Mouse (Mus musculus) thymus, adult 2 months (tissue): ENCODE data around the gene Parvb. TPM values are rescaled to one million over a fixed set of nuclear protein-coding genes. Genes with fewer than 3 reads are reported as not detected.

Experiments
- DNase-seq: peaks from one replicate; pipeline ENCODE4 v3.0.0; 2021
- H3K27ac ChIP-seq: fragments of 200-500 bp; 2 replicates; pipeline ENCODE4 v1.5.1; 2012; ENCODE audit warnings: low read length, control low read depth; ENCODE audit not compliant: control insufficient read depth, insufficient read depth
- H3K27me3 ChIP-seq: fragments of 200-500 bp; 2 replicates; pipeline ENCODE4 v1.6.1; 2012; ENCODE audit warnings: mild to moderate bottlenecking, low read length, moderate library complexity, mixed read lengths; ENCODE audit not compliant: control insufficient read depth, insufficient read depth
- H3K36me3 ChIP-seq: fragments of 200-500 bp; 2 replicates; pipeline ENCODE4 v1.6.1; 2012; ENCODE audit warnings: mild to moderate bottlenecking, low read length, moderate library complexity; ENCODE audit not compliant: control insufficient read depth, insufficient read depth
- H3K4me1 ChIP-seq: fragments of 200-500 bp; replicated peaks from 2 replicates; pipeline ENCODE4 v1.6.1; 2012; ENCODE audit warnings: low read length; ENCODE audit not compliant: control insufficient read depth, insufficient read depth
- H3K4me3 ChIP-seq: fragments of 200-500 bp; 2 replicates; pipeline ENCODE4 v1.5.1; 2012; ENCODE audit warnings: mild to moderate bottlenecking, low read length, control low read depth, moderate library complexity; ENCODE audit not compliant: control insufficient read depth, insufficient read depth
- CTCF ChIP-seq: fragments of 200-500 bp; IDR thresholded peaks from 2 replicates; pipeline ENCODE4 v1.5.1; 2012; ENCODE audit warnings: mild to moderate bottlenecking, control low read depth, low read length, moderate library complexity, borderline replicate concordance; ENCODE audit not compliant: control insufficient read depth, poor library complexity, insufficient read depth; ENCODE audit errors: extremely low read depth
- POLR2A ChIP-seq: fragments of 200-500 bp; IDR thresholded peaks from 2 replicates; pipeline ENCODE4 v1.6.1; 2012; ENCODE audit warnings: mild to moderate bottlenecking, low read length, control low read depth, moderate library complexity; ENCODE audit not compliant: control insufficient read depth, poor library complexity, insufficient read depth; ENCODE audit errors: extremely low read depth
- WGBS: fragments of 180-500 bp; shearing (Covaris S2); methylation state at CpG from one replicate; pipeline ENCODE4 v1.1.7; 2018; 5-methylcytosine and 5-hydroxymethylcytosine counted together
- polyA plus RNA-seq: library from polyadenylated mRNA; depleted of rRNA; stranded (reverse); fragments of >200 nt; gene quantifications from 2 replicates; pipeline ENCODE4 v1.2.3, GENCODE M21; 2012

Parvb gene
- polyA plus RNA-seq, 1 experiment: 6.8 TPM

GRCm38 (mm10) chr15:84328870-84329269 lies 97.0 kb downstream of the Parvb start:
- peak; percentile 23 for DNase-seq
- 61% methylated on average over 10 of the region's 10 CpGs for WGBS
- Histone ChIP-seq H3K4me1 (peaks cover 33% of the 10 kb centered on the region), H3K27me3 (no peaks in the 10 kb centered on the region), H3K27ac (no peak overlapping the region), H3K4me3 (no peak overlapping the region), H3K36me3 (peaks cover 42% of the 10 kb centered on the region)
- TF ChIP-seq POLR2A (no peak), CTCF (no peak)

GRCm38 (mm10) chr15:84329940-84330339 lies 98.1 kb downstream of the Parvb start:
- no peak for TF ChIP-seq CTCF
- no peak for TF ChIP-seq POLR2A
- Histone ChIP-seq H3K27ac (no peak overlapping the region), H3K4me1 (peaks cover 27% of the 10 kb centered on the region), H3K27me3 (no peaks in the 10 kb centered on the region), H3K4me3 (no peak overlapping the region), H3K36me3 (peaks cover 49% of the 10 kb centered on the region)
- WGBS: 93% methylated on average over 8 of the region's 8 CpGs
- DNase-seq: no peak

- no peak for DNase-seq
- 91% methylated on average over 4 of the region's 4 CpGs for WGBS
Observed at GRCm38 (mm10) chr15:84331066-84331612, 99.3 kb downstream of the Parvb start.

DNA sequence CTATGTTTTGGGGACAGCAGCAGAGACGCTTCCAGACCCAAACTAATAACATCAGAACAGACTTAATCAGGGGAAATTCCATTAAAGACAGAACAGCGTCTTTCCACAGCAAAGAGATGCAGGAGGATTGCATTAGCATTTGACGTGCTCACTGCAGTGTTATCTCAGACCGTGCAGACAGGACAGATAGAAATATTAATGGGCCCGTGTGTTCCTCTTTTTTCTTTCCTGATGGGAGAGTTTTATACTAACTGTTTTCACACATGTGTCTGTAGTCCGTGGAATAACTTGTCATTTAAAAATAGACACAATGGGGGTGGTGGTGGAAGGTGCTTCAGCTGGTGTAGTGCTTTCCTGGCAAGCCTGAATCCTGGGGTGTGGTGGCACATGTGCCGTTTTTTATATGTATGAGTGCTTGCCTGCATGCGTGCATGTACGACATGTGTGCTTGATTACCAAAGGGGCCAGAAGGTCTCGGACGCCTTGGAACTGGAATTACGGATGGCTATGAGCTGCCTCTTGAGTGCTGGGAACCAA lies 104.5 kb downstream of the Parvb start:
- WGBS: 90% methylated on average over 12 of the region's 12 CpGs
- H3K27me3 ChIP-seq: no peaks in the 10 kb centered on the region
- no peak for TF ChIP-seq CTCF
- no peak for TF ChIP-seq POLR2A

More at GRCm38 (mm10) chr15:84331066-84331612, 99.3 kb downstream of the Parvb start:
- H3K27me3 ChIP-seq: no peaks in the 10 kb centered on the region
- peaks cover 59% of the 10 kb centered on the region for H3K36me3 ChIP-seq
- no peak overlapping the region for H3K4me3 ChIP-seq
- no peak overlapping the region for H3K27ac ChIP-seq
- peaks cover 19% of the 10 kb centered on the region for H3K4me1 ChIP-seq
- no peak for TF ChIP-seq POLR2A
- TF ChIP-seq CTCF: no peak

DNA sequence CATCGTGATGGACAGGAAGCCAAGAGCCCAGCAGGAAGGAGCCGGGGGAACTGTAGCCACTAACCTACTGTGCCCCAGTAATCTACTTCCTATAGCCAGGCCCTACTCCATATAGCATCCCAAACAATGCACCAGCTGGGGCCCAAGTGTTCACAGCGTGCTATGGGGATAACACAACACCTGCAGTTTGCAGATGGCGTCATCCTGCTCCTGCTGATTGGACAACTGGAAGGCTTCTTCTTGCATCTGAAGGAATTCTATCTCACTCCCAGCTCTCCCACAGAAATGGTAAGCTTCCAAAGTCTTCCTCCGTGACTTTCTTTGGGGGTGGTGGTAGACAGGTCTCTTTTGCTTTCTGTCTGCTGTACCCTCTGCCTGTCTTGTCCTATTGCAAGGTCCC lies 105.8 kb downstream of the Parvb start:
- DNase-seq: no peak
- Histone ChIP-seq H3K27ac (no peak overlapping the region), H3K4me1 (0 out of 2 replicates have a peak, but pooled peaks cover 3% of the 10 kb centered on the region), H3K36me3 (peaks cover 77% of the 10 kb centered on the region), H3K27me3 (no peaks in the 10 kb centered on the region), H3K4me3 (no peak overlapping the region)
- TF ChIP-seq CTCF (no peak), POLR2A (no peak)
- 76% methylated on average over 5 of the region's 5 CpGs for WGBS

More for the DNA sequence above, 104.5 kb downstream of the Parvb start:
- H3K36me3 ChIP-seq: peaks cover 85% of the 10 kb centered on the region
- peaks cover 6% of the 10 kb centered on the region; the same call in 1 of the 2 replicates for H3K4me1 ChIP-seq
- no peak overlapping the region for H3K27ac ChIP-seq
- no peak overlapping the region for H3K4me3 ChIP-seq
- DNase-seq: no peak

- no peak overlapping the region for H3K27ac ChIP-seq
- no peaks in the 10 kb centered on the region for H3K27me3 ChIP-seq
- no peak overlapping the region for H3K4me3 ChIP-seq
- WGBS: 82% methylated on average over 2 of the region's 2 CpGs
- TF ChIP-seq POLR2A (no peak), CTCF (no peak)
- DNase-seq: no peak
- peaks cover 67% of the 10 kb centered on the region for H3K36me3 ChIP-seq
- 0 out of 2 replicates have a peak, but pooled peaks cover 3% of the 10 kb centered on the region for H3K4me1 ChIP-seq
Observed at GRCm38 (mm10) chr15:84340926-84341325, 109.1 kb downstream of the Parvb start.
